Mouse (Mus musculus) midbrain, postnatal 0 days (tissue): ENCODE results near the gene Mcat. TPM values are rescaled to one million over a fixed set of nuclear protein-coding genes. Genes with fewer than 3 reads are reported as not detected.

Experiments
- ATAC-seq: fragments of 200-750 bp; cut with Nextera tagmentation; 2 replicates; pipeline ENCODE4 v1.8.0; 2017; ENCODE audit warnings: moderate number of reproducible peaks, mild to moderate bottlenecking, moderate TSS enrichment, moderate library complexity; ENCODE audit not compliant: low FRiP score
- DNase-seq: peaks from one replicate; pipeline ENCODE4 v3.0.0-alpha.2; 2015; ENCODE audit warnings: low spot score
- H3K27ac ChIP-seq: fragments of 300-500 bp; sonication (generic); 2 replicates; pipeline ENCODE4 v1.5.1; 2014; ENCODE audit warnings: low read depth, mild to moderate bottlenecking, low read length, mixed read lengths
- H3K27me3 ChIP-seq: fragments of 300-500 bp; sonication (generic); 2 replicates; pipeline ENCODE4 v1.6.1; 2014; ENCODE audit warnings: low read length, control low read depth, mixed read lengths; ENCODE audit not compliant: insufficient read depth
- H3K36me3 ChIP-seq: fragments of 300-500 bp; sonication (generic); 2 replicates; pipeline ENCODE4 v1.6.1; 2014; ENCODE audit warnings: low read length, control low read depth, mixed read lengths; ENCODE audit not compliant: insufficient read depth
- H3K4me1 ChIP-seq: fragments of 300-500 bp; sonication (generic); 2 replicates; pipeline ENCODE4 v1.6.1; 2014; ENCODE audit warnings: mild to moderate bottlenecking, control low read depth, antibody characterized with exemption, low read length, mixed read lengths; ENCODE audit not compliant: insufficient read depth
- H3K4me2 ChIP-seq: fragments of 300-500 bp; sonication (generic); 2 replicates; pipeline ENCODE4 v1.6.1; 2014; ENCODE audit warnings: low read depth, mild to moderate bottlenecking, low read length, mixed read lengths; ENCODE audit not compliant: poor library complexity, severe bottlenecking
- H3K4me3 ChIP-seq: fragments of 300-500 bp; sonication (generic); 2 replicates; pipeline ENCODE4 v1.5.1; 2014; ENCODE audit warnings: low read depth, mild to moderate bottlenecking, low read length, moderate library complexity
- H3K9ac ChIP-seq: fragments of 300-500 bp; sonication (generic); replicated peaks from 2 replicates; pipeline ENCODE4 v1.6.1; 2014; ENCODE audit warnings: mild to moderate bottlenecking, low read length, moderate library complexity, mixed read lengths; ENCODE audit not compliant: poor library complexity, severe bottlenecking
- H3K9me3 ChIP-seq: fragments of 300-500 bp; sonication (generic); 2 replicates; pipeline ENCODE4 v1.6.1; 2016; ENCODE audit warnings: low read length, control low read depth
- CTCF ChIP-seq: IDR thresholded peaks from 2 replicates; pipeline ENCODE4 v1.5.1; 2016; ENCODE audit warnings: antibody characterized with exemption, mild to moderate bottlenecking
- WGBS: fragments of 180-500 bp; shearing (Covaris S2); extraction: QIAGEN DNeasy Blood & Tissue Kit; methylation state at CpG from one replicate; pipeline ENCODE4 v1.1.7; 2014; 5-methylcytosine and 5-hydroxymethylcytosine counted together
- polyA plus RNA-seq: library from polyadenylated mRNA; unstranded; fragments of >200 nt; fragmentation: Nextera tagmentation; extraction: Ambion mirVana; gene quantifications from 2 replicates; pipeline ENCODE4 v1.2.1, GENCODE M21; 2015
- total RNA-seq: library from RNA; depleted of rRNA; stranded (reverse); fragments of >200 nt; gene quantifications from 2 replicates; pipeline ENCODE4 v1.2.3, GENCODE M21; 2014

Mcat gene
- total and polyA plus RNA-seq, 2 experiments from 2014 or later, result 34.6 to 43.9 TPM

DNA sequence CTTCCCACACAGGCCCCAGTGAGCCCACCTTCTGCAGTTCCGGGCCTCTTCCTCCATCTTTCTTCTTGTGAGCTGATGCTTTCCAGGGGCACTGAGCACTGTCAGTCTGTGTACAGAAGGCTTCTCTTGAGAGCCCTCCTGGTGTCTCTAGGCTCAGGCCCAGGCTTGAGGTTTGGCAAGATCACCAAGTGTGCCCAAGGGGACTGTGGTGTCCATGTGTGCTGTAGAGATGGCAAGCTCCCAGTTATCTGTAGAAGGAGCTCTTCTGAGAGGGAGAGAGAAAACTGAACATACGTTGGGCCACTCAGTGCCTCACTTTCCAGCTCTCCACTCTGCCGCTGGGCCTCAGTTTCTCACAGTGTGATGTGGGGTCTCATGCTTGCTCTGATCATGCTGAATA is 4.1 kb upstream of the Mcat start:
- WGBS, result 90% methylated on average over 3 of the region's 3 CpGs
- Histone ChIP-seq H3K4me2 (no peak overlapping the region), H3K27me3 (peaks cover 13% of the 10 kb centered on the region), H3K36me3 (no peaks in the 10 kb centered on the region), H3K27ac (no peak overlapping the region), H3K9ac (no peak overlapping the region), H3K9me3 (no peaks in the 10 kb centered on the region), H3K4me3 (no peak overlapping the region), H3K4me1 (no peaks in the 10 kb centered on the region; the same call in 1 of the 2 replicates)
- no peak for TF ChIP-seq CTCF
- no peak for ATAC-seq
- DNase-seq, result no peak

DNA sequence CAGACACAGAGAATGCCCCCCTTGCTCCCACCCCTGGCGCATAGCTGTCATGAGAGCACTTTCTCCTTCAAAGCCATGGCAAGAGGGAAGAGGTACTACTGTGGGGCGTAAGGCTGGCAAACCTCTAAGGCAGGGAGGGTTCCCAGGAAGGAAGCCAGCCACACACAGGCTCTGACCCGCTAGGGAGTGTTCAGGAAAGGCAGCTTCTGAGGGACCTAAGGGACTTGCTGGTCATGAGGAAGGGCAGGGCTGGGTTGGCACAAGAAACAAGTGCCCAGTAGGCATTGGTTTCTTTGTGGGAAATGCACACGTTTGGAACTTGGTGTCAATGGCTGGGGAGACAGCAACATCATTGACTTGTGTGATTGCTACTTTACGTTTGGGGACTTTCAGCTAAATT is 2.4 kb upstream of the Mcat start:
- Histone ChIP-seq H3K4me1 (no peaks in the 10 kb centered on the region; the same call in 1 of the 2 replicates), H3K9me3 (no peaks in the 10 kb centered on the region), H3K4me3 (no peak overlapping the region), H3K4me2 (no peak overlapping the region), H3K9ac (no peak overlapping the region), H3K36me3 (no peaks in the 10 kb centered on the region), H3K27ac (no peak overlapping the region), H3K27me3 (peaks cover 13% of the 10 kb centered on the region)
- DNase-seq, result no peak
- WGBS, result 80% methylated on average over 5 of the region's 5 CpGs
- TF ChIP-seq CTCF, result no peak
- ATAC-seq, result no peak

DNA sequence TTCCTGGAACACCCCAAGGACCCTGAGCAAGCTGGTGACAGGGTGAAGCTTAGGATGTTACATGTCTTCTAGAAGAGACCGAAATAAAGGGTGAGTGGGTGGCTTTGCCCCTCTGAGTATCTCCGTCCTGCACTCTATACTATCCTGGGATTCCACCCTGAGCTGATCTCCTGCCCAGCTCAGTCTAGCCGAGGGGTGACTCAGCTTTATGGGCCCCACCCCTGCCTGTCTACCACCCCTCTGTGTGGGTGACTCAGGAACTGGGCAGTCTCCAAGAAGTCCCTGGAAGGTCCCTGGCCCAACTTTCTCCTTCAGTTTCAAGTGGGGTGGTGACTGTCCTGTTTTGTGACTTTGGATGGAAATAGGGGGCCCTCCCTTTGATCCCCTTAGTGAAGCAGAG is 1.8 kb upstream of the Mcat start:
- Histone ChIP-seq H3K27ac (no peak overlapping the region), H3K4me3 (no peak overlapping the region), H3K4me2 (no peak overlapping the region), H3K36me3 (no peaks in the 10 kb centered on the region), H3K27me3 (peaks cover 13% of the 10 kb centered on the region), H3K9ac (no peak overlapping the region), H3K9me3 (no peaks in the 10 kb centered on the region), H3K4me1 (no peaks in the 10 kb centered on the region; the same call in 1 of the 2 replicates)
- WGBS, result 90% methylated on average over 3 of the region's 3 CpGs
- no peak for TF ChIP-seq CTCF
- ATAC-seq (no peak), DNase-seq (no peak)

DNA sequence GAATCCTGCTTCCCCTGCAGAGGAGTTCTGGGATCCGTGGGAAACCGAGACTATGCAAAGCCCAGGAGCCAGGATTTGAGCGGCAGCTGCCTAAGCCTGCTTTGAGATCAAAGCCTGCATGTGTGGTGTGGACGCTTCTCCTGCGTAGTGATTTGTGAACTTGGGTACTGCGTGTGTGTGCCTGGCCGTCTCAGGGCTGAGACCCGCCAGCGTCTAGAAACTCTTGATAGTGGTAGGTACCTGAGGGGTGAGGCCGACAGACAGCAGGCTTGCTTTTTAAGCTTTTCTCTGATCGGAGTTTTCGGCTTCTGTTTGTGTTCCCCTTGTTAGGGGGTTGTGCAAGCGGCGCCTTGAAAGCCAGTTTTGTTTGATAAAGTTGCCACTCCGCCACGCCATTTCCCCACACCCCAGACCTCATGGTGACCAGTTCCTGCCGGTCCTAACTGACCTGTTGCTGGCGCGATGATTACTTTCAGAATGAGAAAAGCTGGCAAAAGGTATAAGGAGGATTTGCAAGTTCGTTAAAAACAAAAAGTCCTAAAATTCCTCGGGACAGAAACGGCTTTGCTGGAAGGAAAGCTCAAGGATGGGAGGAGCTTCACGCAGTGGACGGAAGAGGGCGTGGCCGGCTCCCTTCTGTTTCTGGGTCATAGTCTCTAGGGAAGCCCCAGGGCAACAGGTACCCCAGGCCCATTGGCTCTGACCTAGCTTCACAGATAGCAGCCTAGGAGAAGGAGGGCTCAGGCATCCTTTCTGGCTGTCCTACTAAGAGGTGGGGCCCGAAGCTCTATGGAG is 467 bp upstream of the Mcat start:
- H3K4me2 ChIP-seq, result peak overlapping the region; percentile 68
- no peaks in the 10 kb centered on the region for H3K9me3 ChIP-seq
- peaks cover 13% of the 10 kb centered on the region for H3K27me3 ChIP-seq
- WGBS, result 2% methylated on average over 27 of the region's 27 CpGs
- H3K4me3 ChIP-seq, result peak overlapping the region; percentile 23
- peak overlapping the region; percentile 33; the same call in 1 of the 2 replicates for H3K9ac ChIP-seq
- no peaks in the 10 kb centered on the region; the same call in 1 of the 2 replicates for H3K4me1 ChIP-seq
- DNase-seq (peak; percentile 20), ATAC-seq (no peak)
- no peak for TF ChIP-seq CTCF
- no peak overlapping the region for H3K27ac ChIP-seq
- no peaks in the 10 kb centered on the region for H3K36me3 ChIP-seq

DNA sequence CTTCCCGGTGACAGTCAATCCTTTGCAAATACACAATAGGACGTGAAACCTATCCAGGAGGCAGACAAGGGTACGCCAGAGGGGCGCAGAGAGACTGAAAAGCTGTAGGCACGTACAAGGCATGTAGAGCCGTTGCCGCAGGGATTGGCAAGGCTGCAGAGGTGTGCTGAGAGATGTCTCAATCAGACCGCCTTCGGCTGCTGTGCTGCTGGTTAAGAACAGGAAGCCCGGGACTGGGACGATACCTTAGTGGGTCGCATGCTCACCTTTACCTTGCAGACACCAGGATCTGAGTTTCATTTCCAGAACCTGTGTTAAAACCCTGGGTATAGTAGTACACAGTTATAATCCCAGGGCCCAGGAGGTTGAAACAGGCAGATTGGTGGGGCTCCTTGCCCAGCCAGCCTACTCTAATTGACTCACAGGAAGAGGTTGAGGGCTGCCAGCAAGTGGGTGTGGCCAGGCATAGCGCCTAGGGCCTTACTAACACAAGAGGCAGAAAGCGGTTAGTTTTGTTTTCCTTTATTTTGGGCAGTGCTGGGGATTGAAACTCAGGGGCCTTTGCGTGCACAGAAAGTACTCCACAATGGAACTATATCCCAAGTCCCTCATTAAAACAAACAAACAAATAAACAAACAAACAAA is 839 bp downstream of the Mcat start:
- Histone ChIP-seq H3K4me3 (no peak overlapping the region), H3K4me1 (no peaks in the 10 kb centered on the region; the same call in 1 of the 2 replicates), H3K36me3 (no peaks in the 10 kb centered on the region), H3K27me3 (peaks cover 13% of the 10 kb centered on the region), H3K27ac (no peak overlapping the region), H3K9me3 (no peaks in the 10 kb centered on the region), H3K4me2 (no peak overlapping the region), H3K9ac (no peak overlapping the region)
- ATAC-seq, result no peak
- WGBS, result 32% methylated on average over 15 of the region's 15 CpGs
- no peak for TF ChIP-seq CTCF
- peak; percentile 75 for DNase-seq

DNA sequence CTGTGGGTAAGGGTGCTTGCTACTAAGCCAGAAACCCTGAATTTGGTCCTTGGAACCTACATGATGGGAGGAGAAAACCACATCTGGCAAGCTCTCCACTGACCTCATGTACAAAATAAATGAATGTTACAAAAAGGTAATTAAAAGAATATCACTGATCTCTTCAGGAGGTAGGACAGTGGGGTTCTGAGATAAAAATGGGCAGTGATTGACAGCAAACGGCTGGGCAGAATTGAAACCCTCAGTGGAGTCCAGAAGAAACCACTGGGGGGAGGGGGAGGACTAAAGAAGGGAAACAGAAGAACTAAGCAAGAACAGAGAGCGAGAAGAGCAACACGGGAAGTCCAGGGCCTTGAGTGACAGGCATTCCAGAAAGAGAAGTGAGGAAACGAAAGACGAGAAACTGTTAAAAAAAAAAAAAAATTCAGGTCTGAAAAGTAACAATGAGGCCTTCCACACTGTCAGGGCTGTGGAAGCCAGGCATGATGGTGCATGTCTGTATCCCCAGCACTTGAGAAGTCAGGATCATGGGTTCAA is 2.6 kb downstream of the Mcat start:
- H3K36me3 ChIP-seq, result no peaks in the 10 kb centered on the region
- WGBS, result 55% methylated on average over 5 of the region's 5 CpGs

More for the DNA sequence above, 2.6 kb downstream of the Mcat start:
- ATAC-seq (no peak), DNase-seq (no peak)
- no peaks in the 10 kb centered on the region for H3K9me3 ChIP-seq
- no peak overlapping the region for H3K27ac ChIP-seq
- H3K27me3 ChIP-seq, result peaks cover 13% of the 10 kb centered on the region
- H3K4me2 ChIP-seq, result no peak overlapping the region
- no peaks in the 10 kb centered on the region; the same call in 1 of the 2 replicates for H3K4me1 ChIP-seq
- TF ChIP-seq CTCF, result no peak
- no peak overlapping the region for H3K9ac ChIP-seq
- H3K4me3 ChIP-seq, result no peak overlapping the region
